Mouse (Mus musculus): ENCODE measurements around the gene Dennd5a. TPM values are rescaled to one million over a fixed set of nuclear protein-coding genes. Genes with fewer than 3 reads are reported as not detected.

The Dennd5a gene
- total RNA-seq, 2 experiments from 2014 or later: 220 to 237 TPM

- DNase-seq (ENCODE audit: low spot score in 2 of 2): peak; percentile 36 to 58
- intact Hi-C loops (cut with DNase I): no loop called here
Observed at GRCm38 (mm10) chr7:109967805-109968579, 7.7 kb upstream of the Dennd5a start.

- intact Hi-C loops (cut with DNase I): no loop called here
- no peak for DNase-seq (ENCODE audit: low spot score in 2 of 2)
Observed at GRCm38 (mm10) chr7:109965658-109966057, 5.4 kb upstream of the Dennd5a start.

- intact Hi-C loops (cut with DNase I): no loop called here
- no peak for DNase-seq (ENCODE audit: low spot score in 2 of 2)
Observed at GRCm38 (mm10) chr7:109963707-109964106, 3.4 kb upstream of the Dennd5a start.

DNA sequence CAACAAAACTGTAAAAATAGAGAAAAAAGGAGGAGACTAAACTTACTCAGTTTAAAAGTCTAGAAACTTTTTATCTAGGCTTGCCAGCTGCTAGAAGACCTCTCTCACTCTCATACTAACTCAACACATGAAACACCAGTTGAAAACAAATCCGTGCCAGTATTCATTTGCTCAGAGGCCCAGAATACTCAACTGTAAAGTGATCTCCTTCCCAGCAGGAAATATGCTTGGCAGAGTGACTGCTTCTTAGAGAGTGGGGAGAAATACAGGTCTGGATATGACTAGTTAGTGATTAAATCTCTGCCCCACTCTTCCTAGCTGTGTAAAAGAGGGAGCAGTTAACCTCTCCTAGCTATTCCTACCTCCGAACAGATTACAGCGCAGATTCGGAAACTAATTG, 2.3 kb upstream of the Dennd5a start:
- DNase-seq (ENCODE audit: low spot score in 2 of 2): no peak
- intact Hi-C loops (cut with DNase I): no loop called here

- DNase-seq (ENCODE audit: low spot score in 2 of 2): no peak
- intact Hi-C loops (cut with DNase I): no loop called here
Observed at GRCm38 (mm10) chr7:109961570-109961969, 1.3 kb upstream of the Dennd5a start.

DNA sequence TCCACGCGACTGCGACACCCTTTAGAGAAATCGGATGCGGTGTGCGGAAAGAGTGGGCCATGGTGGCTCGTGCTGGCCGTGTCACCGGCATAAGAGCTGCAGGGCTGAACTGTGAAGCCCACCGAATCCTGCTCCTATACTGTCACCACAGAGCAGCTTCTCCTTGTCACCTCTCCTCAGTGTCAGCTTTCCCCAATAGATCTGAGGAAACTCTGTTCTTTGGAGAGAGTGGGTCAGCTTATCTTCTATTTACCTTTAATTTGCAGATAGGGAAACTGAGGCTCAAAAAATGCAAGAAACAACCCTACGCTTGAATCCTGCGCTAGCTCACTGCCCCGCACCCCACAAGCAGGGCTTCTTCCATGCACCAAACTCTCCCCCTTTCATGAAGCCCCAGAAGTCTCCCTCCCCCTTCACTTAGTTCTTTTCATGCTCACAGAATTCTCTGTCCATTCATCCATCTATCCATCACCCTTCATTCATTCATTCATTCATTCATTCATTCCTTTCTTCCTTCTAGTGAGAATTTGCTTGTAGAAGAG, 414 bp upstream of the Dennd5a start:
- DNase-seq (ENCODE audit: low spot score in 2 of 2): no peak
- intact Hi-C loops (cut with DNase I): loop anchor here (1.0 kb wide), 1 partner anchor 26 kb away; the partner anchor contains the start of gene Tmem41b

GRCm38 (mm10) chr7:109958843-109959715, 1.2 kb downstream of the Dennd5a start:
- intact Hi-C loops (cut with DNase I): no loop called here
- no peak for DNase-seq (ENCODE audit: low spot score in 2 of 2)

GRCm38 (mm10) chr7:109957996-109958789, 2.1 kb downstream of the Dennd5a start:
- intact Hi-C loops (cut with DNase I): no loop called here
- DNase-seq (ENCODE audit: low spot score in 2 of 2): no peak

GRCm38 (mm10) chr7:109954622-109955401, 5.5 kb downstream of the Dennd5a start:
- peak in 1 of 2 experiments; percentile 22 for DNase-seq (ENCODE audit: low spot score in 2 of 2)
- intact Hi-C loops (cut with DNase I): no loop called here

DNA sequence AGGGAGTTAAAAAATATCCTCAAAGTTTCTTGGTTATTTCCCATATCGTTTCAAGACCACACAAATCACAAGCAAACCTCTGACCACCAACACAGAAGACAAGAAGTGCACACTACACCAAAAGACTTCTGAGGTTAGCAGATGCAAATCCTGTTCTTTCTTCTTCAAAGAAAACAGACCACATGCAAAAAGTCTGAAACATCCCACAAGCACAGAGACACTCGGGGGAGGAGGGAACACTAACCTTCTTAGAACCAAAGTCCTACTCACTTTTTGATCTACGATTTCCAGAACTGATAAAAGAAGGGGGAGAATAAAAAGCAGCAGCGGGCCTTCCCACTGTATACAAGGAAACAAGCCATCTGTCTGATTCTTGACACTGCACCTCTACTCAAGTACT, 9.0 kb downstream of the Dennd5a start:
- intact Hi-C loops (cut with DNase I): no loop called here
- DNase-seq (ENCODE audit: low spot score in 2 of 2): no peak

- intact Hi-C loops (cut with DNase I): no loop called here
- DNase-seq (ENCODE audit: low spot score in 2 of 2): no peak
Observed at GRCm38 (mm10) chr7:109944421-109945034, 15.7 kb downstream of the Dennd5a start.

DNA sequence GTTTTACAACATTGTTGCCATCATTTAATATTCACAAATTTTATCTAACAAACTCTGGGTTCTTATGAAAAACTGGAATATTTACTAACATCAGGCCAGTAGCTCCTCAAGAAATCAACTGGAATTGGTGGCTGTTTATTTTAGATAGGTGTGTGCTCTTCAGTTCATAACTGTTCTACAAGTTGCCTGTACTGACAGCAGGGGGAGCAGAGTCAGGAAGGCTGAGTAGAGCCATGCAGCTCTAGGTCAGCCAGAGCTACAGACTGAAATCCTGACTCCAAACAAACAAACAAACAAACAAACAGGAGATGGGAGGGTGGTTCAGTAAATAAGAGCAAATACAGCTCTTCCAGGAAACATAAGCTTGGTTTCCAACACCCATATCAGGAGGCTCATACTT, 30.6 kb downstream of the Dennd5a start:
- intact Hi-C loops (cut with DNase I): no loop called here
- DNase-seq (ENCODE audit: low spot score in 2 of 2): no peak

DNA sequence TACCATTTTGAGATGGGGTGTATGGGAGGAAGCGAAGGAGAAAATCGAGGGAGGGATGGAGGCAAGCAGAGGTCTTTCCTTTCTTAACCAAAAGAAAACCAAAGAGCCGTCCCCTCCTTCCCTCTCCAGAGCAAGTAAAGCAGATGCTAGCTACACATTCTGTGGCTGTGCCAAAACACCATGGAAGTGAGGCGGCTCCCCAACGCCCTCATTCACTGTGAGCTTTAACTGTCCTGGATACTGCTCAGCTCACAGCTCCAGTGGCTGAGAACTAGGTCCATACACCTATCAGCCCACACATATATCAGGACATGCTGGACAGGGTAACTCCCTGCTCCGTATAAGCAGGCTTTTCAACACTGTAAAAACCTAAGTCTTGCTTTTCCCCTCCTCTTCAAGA, 31.9 kb downstream of the Dennd5a start:
- peak in 1 of 2 experiments; percentile 72 for DNase-seq (ENCODE audit: low spot score in 2 of 2)
- intact Hi-C loops (cut with DNase I): no loop called here

GRCm38 (mm10) chr7:109924965-109925364, 35.3 kb downstream of the Dennd5a start:
- intact Hi-C loops (cut with DNase I): no loop called here
- no peak for DNase-seq (ENCODE audit: low spot score in 2 of 2)

GRCm38 (mm10) chr7:109922889-109923288, 37.4 kb downstream of the Dennd5a start:
- DNase-seq (ENCODE audit: low spot score in 2 of 2): no peak

DNA sequence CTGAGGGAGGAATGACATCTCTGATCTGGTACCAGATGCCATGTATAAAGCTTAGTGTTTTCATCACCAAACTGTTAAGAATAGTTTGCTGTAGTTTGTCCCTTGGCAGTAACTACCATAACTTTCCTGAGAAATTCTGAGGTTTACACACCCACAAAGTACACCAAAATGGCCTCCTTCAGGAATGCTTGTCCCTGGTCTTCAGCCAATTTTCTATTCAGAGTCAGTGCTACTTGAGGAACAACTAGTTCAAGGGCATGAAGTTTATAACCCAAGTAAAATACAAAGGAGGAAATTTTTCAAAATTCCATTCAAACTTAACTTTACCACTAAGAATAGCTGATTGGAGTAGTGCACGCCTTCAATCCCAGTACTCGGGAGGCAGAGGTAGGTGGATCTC, 54.1 kb downstream of the Dennd5a start:
- DNase-seq (ENCODE audit: low spot score in 2 of 2): no peak
- intact Hi-C loops (cut with DNase I): no loop called here

More at GRCm38 (mm10) chr7:109922889-109923288, 37.4 kb downstream of the Dennd5a start:
- intact Hi-C loops (cut with DNase I): no loop called here

- no peak for DNase-seq (ENCODE audit: low spot score in 2 of 2)
- intact Hi-C loops (cut with DNase I): no loop called here
Observed at GRCm38 (mm10) chr7:109900921-109901320, 59.3 kb downstream of the Dennd5a start.

- intact Hi-C loops (cut with DNase I): no loop called here
- DNase-seq (ENCODE audit: low spot score in 2 of 2): no peak
Observed at GRCm38 (mm10) chr7:109898911-109899310, 61.4 kb downstream of the Dennd5a start.

All from left cerebral cortex, postnatal 25 days (tissue).